Mouse (Mus musculus) adipose tissue, adult 10 weeks (tissue): ENCODE results near the gene Ehmt1. TPM values are rescaled to one million over a fixed set of nuclear protein-coding genes. Genes with fewer than 3 reads are reported as not detected.

Experiments
- polyA plus RNA-seq: library from polyadenylated mRNA; stranded (reverse); fragments of 350-450 nt; fragmentation: Illumina TruSeq; extraction: RNeasy Lipid Tissue Mini Kit (QIAGEN cat#74804); gene quantifications from one replicate; pipeline ENCODE4 v1.2.3, GENCODE M21; 2014; ENCODE audit warnings: low read depth, low replicate concordance

Ehmt1 gene
- polyA plus RNA-seq = 37.2 TPM

DNA sequence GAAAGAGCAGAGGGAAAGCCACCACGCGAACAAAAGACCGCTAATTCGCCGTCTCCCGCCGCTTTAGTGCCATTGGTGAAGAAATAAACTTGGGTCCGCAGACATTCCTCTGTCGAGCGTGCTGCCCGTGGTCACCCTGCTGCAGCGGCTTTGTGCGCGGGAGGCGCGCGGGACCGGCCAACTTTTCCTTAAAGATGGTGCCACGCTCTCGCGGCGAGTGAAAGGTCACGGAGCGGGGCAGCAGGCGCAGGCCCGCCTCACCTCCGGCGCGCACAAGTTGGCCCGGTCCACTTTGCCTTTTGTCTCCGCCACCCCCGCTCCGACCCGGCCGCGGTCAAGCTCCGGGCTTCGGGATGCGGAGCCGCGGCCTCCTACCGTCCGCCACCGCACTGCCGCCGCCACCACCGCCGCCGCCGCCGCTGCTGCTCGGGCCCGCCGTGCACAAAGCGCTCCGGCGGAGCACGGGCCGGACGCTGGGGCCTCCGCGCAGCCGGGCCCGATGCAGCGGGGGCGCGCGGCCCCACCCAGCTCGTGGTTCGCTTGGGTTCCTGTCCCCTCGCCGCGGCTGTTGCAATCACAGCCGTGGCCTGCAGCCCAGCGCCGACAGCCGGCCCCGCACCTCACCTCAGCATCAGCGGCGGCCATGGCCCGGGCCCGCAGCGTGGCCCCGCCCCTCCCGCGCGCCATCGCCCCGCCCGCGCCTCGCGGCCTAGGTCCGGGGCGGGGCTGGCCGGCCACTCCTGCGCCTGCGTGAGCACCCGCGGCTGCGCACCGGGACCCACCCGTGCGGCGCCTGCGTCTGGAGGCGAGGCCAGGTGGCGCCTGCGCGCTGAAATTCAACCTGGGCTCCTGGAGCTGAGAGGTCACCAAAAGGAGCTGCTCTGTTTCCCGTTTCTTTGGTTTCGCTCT lies at the start of gene Ehmt1:
Gene Ehmt1 (minus strand): TSS at position 685 of the 909 bp plus-strand sequence.

DNA sequence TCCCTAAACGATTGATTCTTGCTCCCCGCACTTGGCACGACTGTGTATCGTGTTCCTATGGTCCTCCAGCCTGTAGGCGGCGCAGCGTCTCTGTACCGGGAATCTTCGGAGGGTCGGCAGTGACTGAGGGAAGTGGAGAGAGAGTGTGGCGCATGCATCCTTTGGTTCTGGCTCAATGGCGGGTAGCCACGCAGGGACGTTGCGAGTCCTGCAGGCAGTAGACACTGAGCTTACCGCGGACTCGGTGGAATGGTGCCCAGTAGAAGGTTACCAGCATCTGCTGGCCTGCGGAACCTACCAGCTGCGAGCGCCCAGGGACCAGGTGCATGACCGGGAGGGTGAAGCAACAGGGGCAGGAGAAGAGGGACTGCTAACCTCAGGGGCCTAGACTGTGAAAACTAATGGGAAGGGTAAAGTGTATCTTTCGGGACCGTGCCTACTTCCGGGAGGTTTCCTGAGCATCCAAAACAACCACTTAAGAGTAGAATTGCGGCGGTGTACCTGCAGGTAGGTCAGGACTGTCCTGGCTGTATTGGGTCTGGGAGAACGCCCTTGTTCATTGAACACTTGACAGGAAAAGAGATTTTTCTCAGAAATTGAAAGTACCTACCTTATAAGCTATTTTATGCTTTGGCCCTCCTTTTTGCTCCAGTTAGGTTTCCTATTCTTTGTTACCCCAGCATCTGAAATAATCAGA lies 43.0 kb upstream of the Ehmt1 start, which contains the start of gene Dph7:
Gene Dph7 (plus strand): TSS at position 97 of the 697 bp plus-strand sequence.

DNA sequence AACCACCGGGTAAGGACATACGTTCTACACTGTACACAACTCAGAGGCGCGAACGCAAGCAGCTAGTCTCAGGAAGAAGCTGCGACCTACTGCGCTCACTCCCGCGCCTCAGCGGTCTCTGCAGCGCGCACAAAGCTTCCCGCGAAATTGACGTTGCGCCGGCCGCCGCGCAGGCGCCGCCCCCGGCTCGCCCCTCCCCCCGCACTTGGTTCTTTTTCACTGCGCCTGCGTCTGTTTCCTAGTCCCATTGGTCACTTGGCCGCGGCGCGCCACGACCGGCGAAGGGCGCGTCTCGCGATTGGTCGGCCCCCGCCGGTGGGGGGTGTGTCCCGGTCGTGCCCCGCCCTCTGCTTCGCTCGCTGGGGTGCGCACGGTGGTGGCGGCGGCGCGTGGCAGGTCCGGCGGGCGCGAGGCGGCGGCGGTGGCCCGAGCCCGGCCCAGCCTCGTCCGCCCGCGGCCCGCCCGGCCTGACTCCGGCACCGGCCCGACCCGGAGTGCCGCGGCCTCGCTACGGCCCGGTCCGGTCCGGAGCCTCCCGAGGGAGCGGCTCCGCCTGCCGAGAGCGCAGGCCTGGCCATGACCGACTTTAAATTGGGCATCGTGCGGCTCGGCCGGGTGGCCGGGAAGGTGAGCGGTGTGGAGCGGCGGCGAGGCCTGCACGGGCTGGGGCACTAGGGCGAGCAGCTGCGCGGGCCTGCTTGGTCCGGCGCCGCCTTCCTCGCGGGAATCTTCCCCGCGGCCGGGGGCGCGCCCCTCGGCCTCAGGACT lies 30.2 kb upstream of the Ehmt1 start, which contains the start of gene Zmynd19:
Gene Zmynd19 (plus strand): TSS at position 372 of the 768 bp plus-strand sequence.

DNA sequence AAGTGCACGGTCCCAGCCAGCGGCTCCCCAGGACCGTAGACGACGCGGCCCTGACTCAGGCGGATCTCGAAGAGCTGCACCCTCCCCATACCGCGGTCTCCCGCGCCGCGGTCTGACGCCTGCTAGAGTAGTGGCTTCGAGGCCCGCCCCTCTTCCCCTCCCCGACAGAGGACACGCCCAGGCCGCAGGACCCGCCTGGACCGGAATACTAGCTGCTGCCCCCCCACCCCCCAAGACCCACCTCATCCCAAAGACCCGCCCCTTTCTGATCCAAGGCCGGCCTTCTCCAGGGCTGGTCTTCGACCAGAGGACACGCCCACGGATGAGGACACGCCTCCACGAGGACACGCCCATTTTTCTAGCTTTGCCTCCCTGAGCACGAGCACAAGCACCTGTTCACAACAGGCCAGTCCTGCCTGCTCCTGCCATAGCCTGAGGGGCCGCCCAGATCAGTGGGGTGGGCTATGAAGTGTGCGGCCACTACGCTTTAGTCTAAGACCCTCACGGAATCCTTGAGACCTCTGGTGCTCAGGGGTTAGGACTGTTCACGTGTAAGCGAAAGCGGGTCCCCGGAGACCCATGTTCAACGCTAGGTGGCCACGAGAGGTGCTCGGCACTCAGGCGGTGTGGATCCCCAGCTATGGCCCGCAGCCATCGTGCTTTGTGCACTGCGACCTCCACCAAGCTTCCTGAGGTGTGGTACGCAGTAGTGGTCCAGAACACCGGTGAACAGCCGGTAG lies 15.8 kb upstream of the Ehmt1 start, which contains the start of gene Arrdc1:
Gene Arrdc1 (minus strand): TSS at position 196 of the 740 bp plus-strand sequence.

DNA sequence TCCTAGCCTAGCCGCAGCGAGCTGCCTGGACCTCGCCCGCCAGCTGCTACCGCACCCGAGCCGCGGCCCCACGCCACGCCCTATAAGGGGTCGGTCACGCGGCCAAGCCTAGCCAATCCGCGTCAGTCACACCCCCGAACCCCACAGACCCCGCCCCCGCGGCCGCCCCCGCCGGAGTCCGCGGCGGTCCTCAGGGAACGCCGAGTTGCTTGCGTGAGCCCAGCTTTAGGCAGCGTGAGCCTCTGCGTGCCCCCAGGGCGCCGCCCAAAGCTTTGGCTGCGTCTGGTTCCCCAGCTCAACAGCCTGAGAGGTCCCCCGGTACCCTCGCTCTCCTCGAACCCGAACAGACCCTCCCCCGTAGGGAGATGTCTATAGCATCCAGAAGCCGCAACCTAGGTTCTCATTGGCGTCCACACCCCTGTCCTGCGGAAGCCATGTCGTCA lies 156.3 kb downstream of the Ehmt1 start, which contains the start of gene Cacna1b:
Gene Cacna1b (minus strand): TSS at position 38 of the 443 bp plus-strand sequence.

Other genes starting within 250 kb of the Ehmt1 start
- gene Cacna1b, start 156.5 kb downstream of the Ehmt1 start, polyA plus RNA-seq = 4.1 TPM
- 60.6 TPM for gene Arrdc1, start 15.6 kb upstream of the Ehmt1 start, polyA plus RNA-seq
- 16.2 TPM for gene Zmynd19, start 30.2 kb upstream of the Ehmt1 start, polyA plus RNA-seq
- 14.1 TPM for gene Dph7, start 42.8 kb upstream of the Ehmt1 start, polyA plus RNA-seq
- gene Mrpl41, start 55.5 kb upstream of the Ehmt1 start, polyA plus RNA-seq = 91.4 TPM
- gene Pnpla7, start 56.4 kb upstream of the Ehmt1 start, polyA plus RNA-seq = 24.9 TPM
- 187 TPM for gene Nsmf, start 134.7 kb upstream of the Ehmt1 start, polyA plus RNA-seq
- gene Entpd8, start 160.7 kb upstream of the Ehmt1 start, polyA plus RNA-seq = 3.4 TPM
- gene Noxa1, start 175.5 kb upstream of the Ehmt1 start, polyA plus RNA-seq = 0.26 TPM